ENCODE assay signal across 25 mouse cellular contexts in genomic region chr12:72022790-72023189, GRCm38 (mm10). TPM values are rescaled to one million over a fixed set of nuclear protein-coding genes. Genes with fewer than 3 reads are reported as not detected.
DNase-seq lines count a peak whose midpoint lies in the region; ATAC-seq and TF ChIP-seq lines count a peak whose summit lies in the region.
"Had no signal": no experiment of that assay in that cellular context is flagged by ENCODE, and none has a peak within 500 bp of the region (broad histone marks: within the 10 kb centered on the region; RNA-seq: fewer than 3 reads in every experiment).

No protein-coding gene starts in this region.

- H3K79me2 ChIP-seq in heart, adult 2 months (replicated peaks; ENCODE audit: control insufficient read depth, insufficient read depth, low read length): no peaks in the 10 kb centered on the region

- no peak for DNase-seq in heart, adult 2 months
- no peak for DNase-seq in heart, postnatal 36 days
- no peak for DNase-seq in lung, postnatal 4 days
- peak; percentile 24 for DNase-seq in MEL-GATA-1-ER (ENCODE audit: extremely low read depth, low read depth)
- DNase-seq in spleen, postnatal 14 days (ENCODE audit: low spot score in 2 of 2): no peak
- no peak for DNase-seq in yolk sac, embryonic 10.5 days (ENCODE audit: low spot score)
- DNase-seq: adrenal gland, postnatal 25 days; cerebellum, adult 18-20 months; cerebellum, postnatal 10 days; gastrocnemius, postnatal 10 days; heart, postnatal 14 days; kidney, adult 18-20 months; left cerebral cortex, postnatal 4 days; liver, embryonic 13.5 days had no signal

- no peaks in the 10 kb centered on the region for H3K36me3 ChIP-seq in heart, adult 2 months (ENCODE audit: control insufficient read depth, insufficient read depth, low read length)
- H3K36me3 ChIP-seq in lung, embryonic 15.5 days: no peaks in the 10 kb centered on the region
- H3K36me3 ChIP-seq: embryonic facial prominence, embryonic 10.5 days; embryonic facial prominence, embryonic 15.5 days; forebrain, embryonic 12.5 days; liver, embryonic 13.5 days; midbrain, embryonic 12.5 days; neural tube, embryonic 13.5 days; stomach, embryonic 15.5 days had no signal

- H3K4me3 ChIP-seq in heart, adult 2 months: no peak overlapping the region
- no peak overlapping the region for H3K4me3 ChIP-seq in lung, embryonic 15.5 days
- H3K4me3 ChIP-seq: embryonic facial prominence, embryonic 10.5 days; embryonic facial prominence, embryonic 15.5 days; forebrain, embryonic 12.5 days; liver, embryonic 13.5 days; midbrain, embryonic 12.5 days; neural tube, embryonic 13.5 days; stomach, embryonic 15.5 days had no signal

- intact Hi-C loops in heart, adult 2 months (cut with DNase I): no loop called here
- intact Hi-C loops in heart, postnatal 36 days (cut with DNase I): no loop called here

- no peak for TF ChIP-seq CTCF in heart, adult 2 months (IDR thresholded peaks at IDR 0.05)

- 0 out of 2 replicates have a peak overlapping the region, but pooled peaks have one; percentile 49 for H3K27ac ChIP-seq in heart, adult 2 months
- H3K27ac ChIP-seq in lung, embryonic 15.5 days: no peak overlapping the region; the same call in 1 of the 2 replicates
- H3K27ac ChIP-seq: embryonic facial prominence, embryonic 10.5 days; embryonic facial prominence, embryonic 15.5 days; forebrain, embryonic 12.5 days; liver, embryonic 13.5 days; midbrain, embryonic 12.5 days; stomach, embryonic 15.5 days had no signal

- 64% methylated on average over 3 of the region's 3 CpGs for WGBS in heart, adult 2 months
- WGBS in lung, embryonic 15.5 days: 56% methylated on average over 3 of the region's 3 CpGs

- H3K27me3 ChIP-seq in heart, adult 2 months (ENCODE audit: control insufficient read depth, insufficient read depth, low read length): no peaks in the 10 kb centered on the region
- no peaks in the 10 kb centered on the region for H3K27me3 ChIP-seq in lung, embryonic 15.5 days
- H3K27me3 ChIP-seq: CH12.LX; embryonic facial prominence, embryonic 15.5 days; forebrain, embryonic 12.5 days; liver, embryonic 13.5 days; midbrain, embryonic 12.5 days; neural tube, embryonic 13.5 days; stomach, embryonic 15.5 days had no signal

- 0 out of 2 replicates have a peak, but pooled peaks have one; percentile 21 for ATAC-seq in lung, embryonic 15.5 days (ENCODE audit: borderline replicate concordance, extremely low read depth, low FRiP score, low TSS enrichment)
- ATAC-seq in common myeloid progenitor, adult 5-6 weeks (replicated peaks; ENCODE audit: low read depth, poor library complexity, severe bottlenecking): peak; percentile 52; the same call in 1 of the 2 replicates
- ATAC-seq: hindbrain, embryonic 16.5 days; lung, postnatal 0 days had no signal

- H3K9ac ChIP-seq in heart, adult 2 months (ENCODE audit: low read depth, low read length): no peak overlapping the region
- no peak overlapping the region for H3K9ac ChIP-seq in lung, embryonic 15.5 days
- H3K9ac ChIP-seq: embryonic facial prominence, embryonic 15.5 days; forebrain, embryonic 12.5 days; liver, embryonic 13.5 days; midbrain, embryonic 12.5 days; neural tube, embryonic 13.5 days; stomach, embryonic 15.5 days had no signal

- H3K9me3 ChIP-seq in lung, embryonic 15.5 days: no peaks in the 10 kb centered on the region
- H3K9me3 ChIP-seq: embryonic facial prominence, embryonic 10.5 days; embryonic facial prominence, embryonic 15.5 days; forebrain, embryonic 12.5 days; midbrain, embryonic 12.5 days; neural tube, embryonic 13.5 days; stomach, embryonic 15.5 days had no signal

- no peak for TF ChIP-seq POLR2A in heart, adult 2 months (IDR thresholded peaks at IDR 0.05; ENCODE audit: insufficient read depth, low read depth, low read length)

- no peak overlapping the region for H3K4me2 ChIP-seq in lung, embryonic 15.5 days
- H3K4me2 ChIP-seq: embryonic facial prominence, embryonic 15.5 days; forebrain, embryonic 12.5 days; liver, embryonic 13.5 days; midbrain, embryonic 12.5 days; neural tube, embryonic 13.5 days; stomach, embryonic 15.5 days had no signal

- no peaks in the 10 kb centered on the region; the same call in none of the 2 replicates for H3K4me1 ChIP-seq in heart, adult 2 months (ENCODE audit: control insufficient read depth, insufficient read depth, low read length)
- peaks cover 10% of the 10 kb centered on the region for H3K4me1 ChIP-seq in lung, embryonic 15.5 days
- H3K4me1 ChIP-seq: embryonic facial prominence, embryonic 15.5 days; forebrain, embryonic 12.5 days; midbrain, embryonic 12.5 days; stomach, embryonic 15.5 days had no signal

- no peak for TF ChIP-seq EP300 in heart, adult 2 months (IDR thresholded peaks at IDR 0.05; ENCODE audit: insufficient read depth, low read depth, low read length)

RNA-seq across cellular contexts. Expression of gene Gpr135, which starts 48.1 kb away (rescaled TPM):
- under 1 TPM; 0.27 to 0.31 TPM for total RNA-seq in heart, adult 2 months (2021)
- 0.59 and 0.78 TPM in 2 replicates for polyA plus RNA-seq in heart, adult 2 months (2012; rRNA removed)
- total RNA-seq in heart, postnatal 36 days (2021): under 1 TPM; 0.41 to 0.42 TPM
- polyA plus RNA-seq in lung, embryonic 15.5 days (2015; fragmentation: Nextera tagmentation; extraction: Ambion mirVana): 0.42 and 0.64 TPM in 2 replicates
- total RNA-seq in common myeloid progenitor, adult 5-6 weeks (2017): 0.19 TPM in 1 of 2 replicates, not detected in the other
- total RNA-seq: CH12.LX had no signal
